Mouse (Mus musculus) forebrain, embryonic 14.5 days (tissue): ENCODE measurements around the gene Prrc2a. TPM values are rescaled to one million over a fixed set of nuclear protein-coding genes. Genes with fewer than 3 reads are reported as not detected.

Experiments used
- ATAC-seq: fragments of 200-750 bp; cut with Nextera tagmentation; 2 replicates; pipeline ENCODE4 v1.8.0; 2017; ENCODE audit warnings: mild to moderate bottlenecking, moderate library complexity
- DNase-seq: peaks from one replicate; pipeline ENCODE4 v3.0.0-alpha.2; 2015; ENCODE audit warnings: low spot score
- H3K27ac ChIP-seq: fragments of 300-500 bp; sonication (generic); 2 replicates; pipeline ENCODE4 v1.5.1; 2014; ENCODE audit warnings: low read depth, mild to moderate bottlenecking, control low read depth, low read length, moderate library complexity
- H3K27me3 ChIP-seq: fragments of 300-500 bp; sonication (generic); replicated peaks from 2 replicates; pipeline ENCODE4 v1.6.1; 2014; ENCODE audit warnings: low read length, control low read depth, mixed read lengths; ENCODE audit not compliant: control insufficient read depth, insufficient read depth
- H3K36me3 ChIP-seq: fragments of 300-500 bp; sonication (generic); 2 replicates; pipeline ENCODE4 v1.6.1; 2014; ENCODE audit warnings: low read length, control low read depth; ENCODE audit not compliant: control insufficient read depth, insufficient read depth
- H3K4me1 ChIP-seq: fragments of 300-500 bp; sonication (generic); 2 replicates; pipeline ENCODE4 v1.6.1; 2014; ENCODE audit warnings: antibody characterized with exemption, low read length, control low read depth; ENCODE audit not compliant: control insufficient read depth, insufficient read depth
- H3K4me2 ChIP-seq: fragments of 300-500 bp; sonication (generic); 2 replicates; pipeline ENCODE4 v1.6.1; 2014; ENCODE audit warnings: mild to moderate bottlenecking, control low read depth, low read length
- H3K4me3 ChIP-seq: fragments of 300-500 bp; sonication (generic); 2 replicates; pipeline ENCODE4 v1.5.1; 2014; ENCODE audit warnings: low read depth, low read length, control low read depth
- H3K9ac ChIP-seq: fragments of 300-500 bp; sonication (generic); 2 replicates; pipeline ENCODE4 v1.6.1; 2014; ENCODE audit warnings: mild to moderate bottlenecking, low read length, control low read depth, moderate library complexity
- H3K9me3 ChIP-seq: fragments of 300-500 bp; sonication (generic); replicated peaks from 2 replicates; pipeline ENCODE4 v1.6.1; 2016; ENCODE audit warnings: low read length, control low read depth, mixed read lengths; ENCODE audit not compliant: control insufficient read depth
- WGBS: fragments of 180-500 bp; shearing (Covaris S2); extraction: QIAGEN DNeasy Blood & Tissue Kit; methylation state at CpG from one replicate; pipeline ENCODE4 v1.1.7; 2014; 5-methylcytosine and 5-hydroxymethylcytosine counted together
- polyA plus RNA-seq: library from polyadenylated mRNA; unstranded; fragments of >200 nt; fragmentation: Nextera tagmentation; extraction: Ambion mirVana; gene quantifications from 2 replicates; pipeline ENCODE4 v1.2.1, GENCODE M21; 2014

The Prrc2a gene
- polyA plus RNA-seq, 1 experiment from 2014 or later = 117 TPM

DNA sequence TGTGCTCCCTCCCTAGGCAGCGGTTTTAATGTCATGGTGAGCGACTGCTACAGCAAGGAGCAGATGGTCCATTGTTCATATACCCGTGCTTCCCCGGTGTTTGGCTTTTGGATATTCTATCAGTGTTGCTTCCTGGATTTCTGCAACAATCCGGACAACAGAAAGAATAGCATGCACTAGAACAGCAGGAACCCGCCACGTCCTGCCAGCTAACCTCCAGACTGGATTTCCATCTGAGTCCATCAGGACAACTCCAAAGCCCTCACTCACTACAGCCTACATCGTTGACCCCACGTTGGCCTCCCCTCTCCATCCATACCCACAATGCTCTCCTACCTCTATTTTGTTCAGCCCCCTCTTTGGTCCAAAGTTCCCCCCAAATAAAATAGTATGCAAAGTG is 52.9 kb downstream of the Prrc2a start:
- H3K4me2 ChIP-seq = no peak overlapping the region
- 80% methylated on average over 9 of the region's 9 CpGs for WGBS
- no peaks in the 10 kb centered on the region for H3K9me3 ChIP-seq
- ATAC-seq (no peak), DNase-seq (no peak)
- no peak overlapping the region for H3K27ac ChIP-seq
- no peak overlapping the region for H3K9ac ChIP-seq
- H3K4me1 ChIP-seq = no peaks in the 10 kb centered on the region
- H3K4me3 ChIP-seq = no peak overlapping the region
- peaks cover 31% of the 10 kb centered on the region for H3K36me3 ChIP-seq
- H3K27me3 ChIP-seq = no peaks in the 10 kb centered on the region

DNA sequence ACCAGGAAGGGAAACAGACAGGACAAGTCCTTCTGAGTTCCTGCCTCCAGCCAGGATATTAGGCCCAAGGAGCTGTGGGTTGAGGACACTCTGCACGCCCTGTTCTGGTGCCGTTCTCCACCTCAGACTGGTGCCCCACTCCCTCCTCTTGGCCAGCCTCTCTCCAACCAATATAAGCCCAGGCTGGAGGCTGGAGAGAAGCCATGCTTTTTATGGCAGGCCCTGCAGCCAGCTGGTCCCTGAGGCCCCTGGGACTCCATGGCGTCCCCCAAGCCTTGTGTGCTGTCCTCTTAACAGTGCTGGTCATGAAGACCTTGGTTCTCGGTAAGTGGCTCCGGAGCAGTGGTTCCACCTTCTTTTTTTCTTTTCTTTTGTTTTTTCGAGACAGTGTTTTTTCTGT is 56.6 kb downstream of the Prrc2a start, which contains the start of gene Ly6g5c:
TSS of gene Ly6g5c (plus strand) at position 183 of the 400 bp plus-strand sequence.
- 89% methylated on average over 6 of the region's 6 CpGs for WGBS
- Histone ChIP-seq H3K9ac (no peak within 1 kb of the TSS), H3K27ac (no peak within 1 kb of the TSS), H3K27me3 (no peaks in the 10 kb centered on the region), H3K9me3 (no peaks in the 10 kb centered on the region), H3K4me2 (no peak within 1 kb of the TSS), H3K4me1 (no peaks in the 10 kb centered on the region), H3K36me3 (peaks cover 13% of the 10 kb centered on the region), H3K4me3 (no peak within 1 kb of the TSS)
- DNase-seq = no peak
- no peak for ATAC-seq

DNA sequence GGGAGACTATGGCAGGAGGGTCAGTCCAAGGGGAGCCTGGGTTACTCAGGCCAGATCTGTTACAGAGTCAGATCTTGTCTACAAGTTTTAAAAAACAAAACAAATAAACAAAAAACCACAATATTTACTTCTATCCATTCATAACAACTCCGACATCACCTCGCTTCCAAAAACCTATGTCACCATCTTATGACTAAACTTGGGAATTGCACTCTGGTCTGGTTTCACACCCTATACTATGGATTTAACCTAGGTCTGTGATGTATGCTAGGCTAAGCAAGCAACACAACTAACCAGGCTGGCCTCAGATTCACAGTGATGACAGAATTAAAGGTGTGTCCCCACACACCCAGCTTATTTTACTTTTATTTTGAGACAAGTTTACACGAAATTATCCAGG is 58.2 kb downstream of the Prrc2a start:
- Histone ChIP-seq H3K4me2 (no peak overlapping the region), H3K27me3 (no peaks in the 10 kb centered on the region), H3K9me3 (no peaks in the 10 kb centered on the region), H3K9ac (peak overlapping the region; percentile 48; the same call in 1 of the 2 replicates), H3K36me3 (peaks cover 28% of the 10 kb centered on the region), H3K27ac (no peak overlapping the region), H3K4me1 (no peaks in the 10 kb centered on the region), H3K4me3 (no peak overlapping the region)
- ATAC-seq (no peak), DNase-seq (peak; percentile 43)
- 66% methylated on average over 3 of the region's 3 CpGs for WGBS

GRCm38 (mm10) chr17:35105740-35106389 is 58.8 kb downstream of the Prrc2a start:
- ATAC-seq = 0 out of 2 replicates have a peak, but pooled peaks have one; percentile 12
- Histone ChIP-seq H3K9ac (peak overlapping the region; percentile 48; the same call in 1 of the 2 replicates), H3K4me2 (peak overlapping the region; percentile 28; the same call in 1 of the 2 replicates), H3K27me3 (no peaks in the 10 kb centered on the region), H3K36me3 (peaks cover 35% of the 10 kb centered on the region), H3K4me3 (no peak overlapping the region), H3K4me1 (no peaks in the 10 kb centered on the region), H3K27ac (no peak overlapping the region), H3K9me3 (no peaks in the 10 kb centered on the region)
- 23% methylated on average over 13 of the region's 13 CpGs for WGBS
- peak; percentile 61 for DNase-seq

- H3K4me1 ChIP-seq = no peaks in the 10 kb centered on the region
- 78% methylated on average over 6 of the region's 6 CpGs for WGBS
- DNase-seq = no peak
These were observed 59.9 kb downstream of the Prrc2a start for GRCm38 (mm10) chr17:35104754-35105153.

GRCm38 (mm10) chr17:35104079-35104478 is 60.6 kb downstream of the Prrc2a start:
- H3K9ac ChIP-seq = no peak overlapping the region
- DNase-seq (no peak), ATAC-seq (no peak)
- H3K4me1 ChIP-seq = no peaks in the 10 kb centered on the region
- H3K4me3 ChIP-seq = no peak overlapping the region
- H3K27ac ChIP-seq = no peak overlapping the region
- no peaks in the 10 kb centered on the region for H3K27me3 ChIP-seq
- no peaks in the 10 kb centered on the region for H3K9me3 ChIP-seq
- H3K4me2 ChIP-seq = no peak overlapping the region
- 92% methylated on average over 7 of the region's 7 CpGs for WGBS
- H3K36me3 ChIP-seq = peaks cover 53% of the 10 kb centered on the region

More at GRCm38 (mm10) chr17:35104754-35105153, 59.9 kb downstream of the Prrc2a start:
- H3K9me3 ChIP-seq = no peaks in the 10 kb centered on the region
- no peak overlapping the region for H3K4me2 ChIP-seq
- no peak overlapping the region for H3K27ac ChIP-seq
- no peaks in the 10 kb centered on the region for H3K27me3 ChIP-seq
- H3K36me3 ChIP-seq = peaks cover 46% of the 10 kb centered on the region
- no peak overlapping the region for H3K4me3 ChIP-seq
- H3K9ac ChIP-seq = no peak overlapping the region
- no peak for ATAC-seq

DNA sequence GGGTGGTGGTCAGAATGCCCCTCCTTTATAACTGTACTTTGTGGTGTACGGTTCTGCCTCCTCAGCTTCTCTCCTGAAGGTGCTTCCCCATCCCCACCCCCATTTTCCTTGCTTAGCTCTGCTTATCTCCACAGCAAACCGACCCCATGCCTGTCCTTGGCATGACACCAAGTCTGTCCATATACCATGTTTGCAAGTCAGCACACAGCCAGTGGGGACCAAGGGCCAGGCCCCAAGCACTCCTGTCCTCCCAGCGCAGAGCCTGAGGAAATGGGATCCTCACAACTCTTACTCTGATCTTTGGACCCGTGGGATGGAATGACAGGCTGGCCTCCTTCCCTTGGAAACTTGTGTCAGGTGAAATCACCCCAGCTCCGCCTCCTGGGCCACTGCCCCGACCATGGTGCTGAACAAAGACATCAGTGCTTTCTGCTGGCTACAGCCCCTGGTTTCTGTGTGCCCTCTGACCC is 61.4 kb downstream of the Prrc2a start:
- no peak overlapping the region for H3K4me3 ChIP-seq
- no peaks in the 10 kb centered on the region for H3K27me3 ChIP-seq
- H3K9me3 ChIP-seq = no peaks in the 10 kb centered on the region
- no peak overlapping the region for H3K4me2 ChIP-seq
- no peaks in the 10 kb centered on the region for H3K4me1 ChIP-seq
- peaks cover 61% of the 10 kb centered on the region for H3K36me3 ChIP-seq
- WGBS = 73% methylated on average over 6 of the region's 6 CpGs
- H3K27ac ChIP-seq = no peak overlapping the region
- no peak overlapping the region for H3K9ac ChIP-seq
- DNase-seq (no peak), ATAC-seq (no peak)

GRCm38 (mm10) chr17:35102299-35102698 is 62.4 kb downstream of the Prrc2a start:
- Histone ChIP-seq H3K36me3 (peaks cover 69% of the 10 kb centered on the region), H3K4me3 (no peak overlapping the region), H3K27ac (no peak overlapping the region), H3K9me3 (no peaks in the 10 kb centered on the region), H3K27me3 (no peaks in the 10 kb centered on the region), H3K9ac (no peak overlapping the region), H3K4me2 (no peak overlapping the region), H3K4me1 (no peaks in the 10 kb centered on the region)
- ATAC-seq (no peak), DNase-seq (no peak)
- 81% methylated on average over 8 of the region's 8 CpGs for WGBS

DNA sequence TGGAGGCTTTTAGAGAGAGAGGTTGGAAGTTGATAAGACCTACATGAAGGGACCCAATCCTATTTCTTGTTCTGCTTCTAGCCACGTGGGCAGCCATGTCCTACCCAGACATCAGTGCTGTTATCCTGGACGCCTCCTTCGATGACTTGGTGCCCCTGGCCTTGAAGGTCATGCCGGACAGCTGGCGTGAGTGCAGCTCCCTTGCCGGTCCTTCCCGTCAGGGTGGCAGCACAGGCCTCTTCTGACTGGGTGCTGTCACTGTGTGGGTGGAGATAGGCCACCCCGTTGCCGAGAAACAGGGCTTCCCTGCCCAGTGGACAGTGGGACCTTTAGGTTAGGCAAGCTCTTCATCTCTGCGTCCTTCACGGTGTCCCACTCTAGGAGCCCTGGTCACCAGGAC is 63.5 kb downstream of the Prrc2a start:
- no peak overlapping the region for H3K27ac ChIP-seq
- H3K4me1 ChIP-seq = no peaks in the 10 kb centered on the region
- no peak overlapping the region for H3K4me3 ChIP-seq
- WGBS = 93% methylated on average over 11 of the region's 11 CpGs
- DNase-seq (no peak), ATAC-seq (no peak)
- no peaks in the 10 kb centered on the region for H3K27me3 ChIP-seq
- no peaks in the 10 kb centered on the region for H3K9me3 ChIP-seq
- peaks cover 80% of the 10 kb centered on the region for H3K36me3 ChIP-seq
- H3K4me2 ChIP-seq = no peak overlapping the region
- H3K9ac ChIP-seq = no peak overlapping the region
